Mouse (Mus musculus): ENCODE results near the gene Cuedc2. TPM values are rescaled to one million over a fixed set of nuclear protein-coding genes. Genes with fewer than 3 reads are reported as not detected.
A peak's percentile ranks its signal among the peaks of the same experiment; 100 is the strongest.

Cuedc2 gene
- polyA plus RNA-seq, 1 experiment from 2014 or later, result 126 TPM

DNA sequence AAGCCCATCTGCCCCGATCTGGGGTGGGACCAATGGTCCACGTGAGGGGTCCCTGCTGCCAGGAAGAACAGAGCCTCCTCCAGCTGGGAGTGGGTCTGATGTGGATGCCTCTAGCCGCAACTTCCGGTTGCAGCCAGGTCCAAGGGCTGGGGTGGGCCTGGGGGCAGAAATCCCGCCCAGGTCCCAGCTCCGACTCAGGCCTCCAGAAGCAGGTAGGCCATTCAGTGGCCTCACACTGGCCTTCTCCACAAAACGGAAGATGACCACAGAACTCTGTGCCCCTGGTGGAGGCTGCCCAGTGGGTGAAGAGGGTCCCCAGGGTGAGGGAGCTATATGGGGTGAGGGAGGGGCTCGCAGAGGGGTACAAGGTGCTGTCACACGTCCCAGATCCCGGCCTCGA, 14.1 kb downstream of the Cuedc2 start:
- Histone ChIP-seq H3K4me1 (replicated peaks) (peaks cover 36% of the 10 kb centered on the region), H3K4me2 (replicated peaks) (no peak overlapping the region), H3K36me3 (no peaks in the 10 kb centered on the region), H3K9me3 (no peaks in the 10 kb centered on the region), H3K4me3 (replicated peaks) (no peak overlapping the region), H3K27ac (no peak overlapping the region), H3K27me3 (replicated peaks) (peaks cover 61% of the 10 kb centered on the region), H3K9ac (no peak overlapping the region)
- ATAC-seq, result no peak
- WGBS, result 62% methylated on average over 11 of the region's 11 CpGs

DNA sequence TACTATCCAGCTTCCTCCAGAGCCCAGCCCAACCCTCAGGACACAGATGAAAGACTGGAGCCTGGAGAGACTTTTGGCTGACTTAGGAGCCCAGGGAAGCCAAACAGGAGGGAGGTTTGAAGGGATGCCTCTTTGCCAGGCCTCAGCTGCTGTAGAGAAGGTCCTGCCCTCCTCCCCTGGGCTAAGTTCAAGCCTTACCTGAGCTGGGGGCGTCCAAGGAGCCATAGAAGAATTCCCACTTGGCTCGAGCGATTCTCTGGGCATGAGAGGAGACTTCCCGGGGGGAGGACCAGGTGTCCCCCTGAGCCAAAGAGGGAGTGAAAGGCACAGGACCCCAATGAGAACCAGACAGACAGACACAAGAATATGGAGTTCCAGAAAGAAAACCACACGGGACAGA, 14.8 kb downstream of the Cuedc2 start:
- H3K27ac ChIP-seq, result no peak overlapping the region
- no peaks in the 10 kb centered on the region for H3K36me3 ChIP-seq
- 73% methylated on average over 5 of the region's 5 CpGs for WGBS
- no peak overlapping the region for H3K9ac ChIP-seq
- peaks cover 37% of the 10 kb centered on the region for H3K4me1 ChIP-seq (replicated peaks)
- H3K4me2 ChIP-seq (replicated peaks), result no peak overlapping the region
- no peak overlapping the region for H3K4me3 ChIP-seq (replicated peaks)
- peaks cover 68% of the 10 kb centered on the region for H3K27me3 ChIP-seq (replicated peaks)
- H3K9me3 ChIP-seq, result no peaks in the 10 kb centered on the region
- no peak for ATAC-seq

DNA sequence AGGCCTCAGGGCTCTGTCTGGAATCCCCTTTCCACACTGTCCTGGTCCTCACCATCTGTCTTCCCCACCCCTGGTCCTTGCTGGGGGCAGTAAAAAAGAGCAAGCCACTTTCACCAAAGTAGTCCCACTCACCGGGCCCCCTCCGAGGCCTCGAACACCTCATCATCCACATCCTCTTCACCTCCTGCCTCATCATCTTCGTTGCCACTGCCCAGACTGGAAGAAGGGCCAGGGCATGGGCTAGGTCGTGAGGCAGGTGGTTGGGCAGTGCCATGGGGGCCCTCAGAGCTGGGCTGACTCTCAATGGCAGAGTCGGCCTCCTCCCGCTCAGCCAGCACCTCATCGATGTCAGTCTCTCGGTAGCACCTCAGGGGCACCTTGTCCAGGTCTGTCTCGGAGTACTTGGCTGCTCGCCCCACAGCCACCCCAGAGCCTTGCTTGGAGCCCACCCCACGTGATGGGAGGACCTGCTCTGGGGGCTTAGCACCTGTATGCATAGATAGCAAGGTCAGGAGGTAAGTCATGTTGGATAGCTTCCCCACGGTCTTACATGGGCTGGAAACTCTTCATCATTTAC, 15.4 kb downstream of the Cuedc2 start:
- Histone ChIP-seq H3K4me2 (replicated peaks) (no peak overlapping the region), H3K4me1 (replicated peaks) (peaks cover 42% of the 10 kb centered on the region), H3K27me3 (replicated peaks) (peaks cover 74% of the 10 kb centered on the region), H3K9ac (no peak overlapping the region), H3K27ac (no peak overlapping the region), H3K36me3 (no peaks in the 10 kb centered on the region), H3K4me3 (replicated peaks) (no peak overlapping the region), H3K9me3 (no peaks in the 10 kb centered on the region)
- WGBS, result 78% methylated on average over 13 of the region's 13 CpGs
- no peak for ATAC-seq

DNA sequence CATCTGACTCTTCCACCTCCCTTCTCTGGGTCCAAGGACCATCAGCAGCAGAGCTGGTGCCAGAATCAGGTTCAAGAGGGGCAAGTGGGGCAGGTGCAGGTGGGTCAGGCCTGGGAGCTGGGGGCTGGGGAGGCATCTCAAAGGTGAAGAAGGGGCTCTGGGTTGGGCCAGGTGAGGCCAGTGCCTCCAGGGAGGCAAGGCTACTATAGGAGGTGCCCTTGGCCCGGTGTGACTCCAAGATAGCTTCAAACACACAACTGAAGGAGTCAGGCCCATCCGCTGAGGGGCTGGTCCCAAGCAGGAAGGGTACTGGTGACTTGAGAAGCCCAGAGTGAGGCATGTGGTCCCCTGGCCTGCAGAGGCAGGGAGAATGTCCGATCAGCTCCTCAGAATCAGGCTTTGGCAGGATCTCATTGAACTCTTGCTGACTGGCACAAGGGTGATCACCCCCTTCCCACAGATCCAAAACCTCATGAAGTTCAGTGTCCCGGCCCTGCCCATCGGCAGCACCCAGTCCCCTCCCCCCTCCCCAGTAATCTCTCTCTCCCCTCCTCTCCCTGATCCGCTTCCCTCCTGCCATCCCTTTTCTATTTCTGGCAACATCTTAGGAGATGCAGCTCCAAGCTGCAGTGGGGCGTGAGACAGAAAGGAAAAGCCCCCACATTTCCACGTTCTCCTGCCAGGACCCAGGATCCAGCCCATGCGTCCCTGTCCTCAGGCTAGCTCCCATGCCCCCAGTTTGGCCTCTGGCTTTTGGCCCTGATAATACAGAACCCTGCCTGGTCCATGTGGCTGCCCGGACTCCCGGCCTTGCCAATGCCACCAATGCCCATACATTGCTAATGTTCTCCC, 16.1 kb downstream of the Cuedc2 start:
- no peak overlapping the region for H3K4me2 ChIP-seq (replicated peaks)
- no peak for ATAC-seq
- no peak overlapping the region for H3K4me3 ChIP-seq (replicated peaks)
- H3K9ac ChIP-seq, result no peak overlapping the region
- peaks cover 81% of the 10 kb centered on the region for H3K27me3 ChIP-seq (replicated peaks)
- peaks cover 41% of the 10 kb centered on the region for H3K4me1 ChIP-seq (replicated peaks)
- 63% methylated on average over 11 of the region's 11 CpGs for WGBS
- no peaks in the 10 kb centered on the region for H3K9me3 ChIP-seq
- 0 out of 2 replicates have a peak overlapping the region, but pooled peaks have one; percentile 54 for H3K27ac ChIP-seq
- no peaks in the 10 kb centered on the region for H3K36me3 ChIP-seq

DNA sequence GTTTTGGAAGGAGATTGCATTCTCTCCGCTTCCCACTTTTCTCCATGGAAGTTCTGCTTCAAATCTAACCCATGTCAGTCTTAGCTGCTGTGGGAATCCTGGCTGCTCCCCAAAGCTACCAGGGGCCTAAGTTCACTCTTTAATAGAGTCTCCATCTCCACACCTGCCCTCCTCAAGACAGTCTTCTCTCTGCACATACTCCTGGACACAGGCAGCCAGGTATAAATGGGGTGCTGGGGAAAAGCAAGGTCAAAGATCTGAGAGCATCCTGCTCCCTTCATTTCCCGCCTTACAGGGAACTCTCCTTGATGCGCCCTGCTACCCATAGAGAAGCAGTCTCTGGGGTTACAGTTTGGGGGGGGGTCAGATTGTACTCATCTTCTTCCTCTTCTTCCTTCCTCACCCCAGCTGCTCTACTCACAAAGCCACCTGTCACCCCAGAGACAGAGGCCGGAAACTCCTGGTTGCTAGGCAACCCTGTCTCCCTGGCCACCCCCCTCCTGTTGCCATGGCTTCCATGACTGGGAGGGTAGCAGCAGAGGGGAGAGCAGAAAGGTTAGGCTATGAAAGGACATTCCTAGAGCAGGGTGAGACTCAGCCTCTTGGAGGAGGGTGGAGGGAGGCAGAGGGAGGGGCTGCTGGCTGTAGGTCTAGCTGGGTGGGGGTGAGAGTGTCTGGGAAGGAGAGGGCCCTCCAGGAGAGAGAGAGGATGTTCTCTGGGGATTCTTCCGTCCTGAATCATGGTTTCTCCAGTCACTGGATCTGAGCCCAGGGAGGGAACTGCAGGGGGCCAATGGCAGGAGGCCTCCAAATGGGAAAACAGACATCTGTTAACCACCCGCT, 17.2 kb downstream of the Cuedc2 start:
- no peaks in the 10 kb centered on the region for H3K36me3 ChIP-seq
- 0 out of 2 replicates have a peak overlapping the region, but pooled peaks have one; percentile 62 for H3K27ac ChIP-seq
- no peak overlapping the region for H3K4me2 ChIP-seq (replicated peaks)
- ATAC-seq, result peak; percentile 42
- 27% methylated on average over 6 of the region's 6 CpGs for WGBS
- no peaks in the 10 kb centered on the region for H3K9me3 ChIP-seq
- H3K4me3 ChIP-seq (replicated peaks), result no peak overlapping the region
- H3K27me3 ChIP-seq (replicated peaks), result peaks cover 83% of the 10 kb centered on the region
- peaks cover 40% of the 10 kb centered on the region for H3K4me1 ChIP-seq (replicated peaks)
- no peak overlapping the region for H3K9ac ChIP-seq

DNA sequence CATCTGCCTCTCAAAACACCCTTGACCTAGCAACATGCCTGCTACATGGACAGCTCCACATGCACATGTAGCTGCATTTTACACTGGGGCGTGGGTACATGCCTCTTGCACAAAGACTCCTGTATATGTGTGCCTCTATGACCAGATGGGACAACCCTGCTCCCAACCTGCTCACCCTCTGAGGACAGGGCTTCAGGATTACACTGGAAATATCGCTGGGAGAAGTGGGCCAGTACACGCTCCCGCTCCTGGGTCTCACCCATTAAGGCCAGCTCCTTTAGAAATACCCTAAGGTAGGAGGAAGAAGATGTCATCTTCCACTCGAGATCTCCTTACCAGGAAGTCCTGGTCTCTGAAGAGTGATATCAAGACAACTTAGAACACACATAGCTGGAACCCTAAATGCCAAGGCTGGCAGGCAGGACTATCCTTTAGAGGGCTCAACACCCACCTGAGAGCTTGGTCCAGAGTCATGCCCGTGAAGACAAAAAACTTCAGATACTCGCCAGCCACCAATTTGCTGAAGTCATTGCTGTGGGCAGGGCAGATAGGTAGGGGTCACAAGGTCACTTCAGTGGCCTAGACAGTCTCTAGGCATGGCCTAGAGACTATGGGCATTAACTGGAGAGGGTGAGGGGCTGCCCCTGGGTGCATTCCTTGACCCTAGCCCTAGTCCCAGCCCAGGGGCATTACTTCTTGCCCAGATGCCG, 18.3 kb downstream of the Cuedc2 start:
- Histone ChIP-seq H3K27me3 (replicated peaks) (peaks cover 79% of the 10 kb centered on the region), H3K4me2 (replicated peaks) (no peak overlapping the region), H3K4me1 (replicated peaks) (peaks cover 45% of the 10 kb centered on the region), H3K36me3 (no peaks in the 10 kb centered on the region), H3K9ac (no peak overlapping the region), H3K9me3 (no peaks in the 10 kb centered on the region), H3K27ac (no peak overlapping the region), H3K4me3 (replicated peaks) (no peak overlapping the region)
- WGBS, result 77% methylated on average over 8 of the region's 8 CpGs
- no peak for ATAC-seq

DNA sequence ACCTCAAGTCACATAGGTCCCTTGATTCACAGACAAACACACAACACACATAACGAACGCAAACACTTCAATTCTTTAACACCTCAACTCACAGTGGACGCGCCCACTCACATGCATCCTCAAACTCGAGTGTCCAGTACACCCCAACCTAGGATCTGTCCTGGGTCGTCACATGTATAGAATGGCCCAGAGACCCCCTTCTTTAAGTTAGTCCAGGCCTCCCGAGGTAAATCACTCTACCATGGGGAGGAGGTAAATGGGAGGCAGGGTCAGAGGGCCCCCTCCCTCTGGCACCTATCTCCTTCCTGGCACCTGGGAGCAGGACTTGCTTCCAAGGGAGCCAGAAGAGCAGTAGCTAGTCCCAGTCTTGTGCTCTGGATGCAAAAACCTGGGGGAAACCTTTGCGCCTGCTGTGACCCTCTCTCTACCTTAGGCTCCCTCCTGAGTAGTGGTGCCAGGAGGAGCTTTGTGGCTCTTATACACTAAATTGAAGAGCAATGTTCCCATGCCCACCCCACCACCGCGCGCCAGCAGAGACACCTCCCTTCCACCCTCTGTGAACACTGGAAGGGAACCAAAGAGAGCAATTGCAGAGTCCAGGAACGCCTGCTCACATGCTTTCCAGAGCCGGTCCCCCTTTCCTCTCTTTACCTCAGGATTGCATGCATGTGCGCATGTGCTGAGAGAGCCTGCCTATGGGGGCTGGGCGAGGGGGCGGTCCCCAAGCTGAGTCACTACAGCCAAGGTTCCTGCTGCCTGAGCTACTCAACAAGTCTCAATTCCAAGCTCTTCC, 19.7 kb downstream of the Cuedc2 start:
- peaks cover 59% of the 10 kb centered on the region for H3K4me1 ChIP-seq (replicated peaks)
- H3K9ac ChIP-seq, result peak overlapping the region; percentile 23; the same call in 1 of the 2 replicates

DNA sequence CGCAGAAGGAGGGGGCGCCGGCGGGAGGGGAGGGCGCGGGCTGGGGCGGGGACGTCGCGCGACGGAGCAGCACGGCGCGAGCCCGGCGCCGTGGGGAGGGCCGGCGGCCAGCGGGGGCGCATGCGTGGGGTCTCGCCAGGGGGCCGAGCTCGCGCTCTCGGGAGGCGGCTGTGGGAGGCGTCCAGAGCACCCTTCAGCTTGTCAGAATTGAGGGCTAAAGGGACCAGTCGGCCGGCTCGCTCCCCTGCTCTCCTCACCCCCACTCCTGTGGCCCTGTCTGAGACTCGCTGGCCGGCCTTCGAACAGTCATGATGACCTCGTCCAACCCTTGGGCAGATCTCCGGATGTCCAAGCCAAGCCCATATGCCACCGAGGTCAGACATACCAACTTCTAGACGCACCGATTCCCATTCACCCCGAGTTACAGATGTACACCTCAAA, 20.5 kb downstream of the Cuedc2 start:
- peak overlapping the region; percentile 77 for H3K4me2 ChIP-seq (replicated peaks)
- H3K9ac ChIP-seq, result peak overlapping the region; percentile 66
- peak; percentile 29 for ATAC-seq
- 2% methylated on average over 16 of the region's 42 CpGs for WGBS
- H3K27ac ChIP-seq, result peak overlapping the region; percentile 85
- H3K4me1 ChIP-seq (replicated peaks), result peaks cover 60% of the 10 kb centered on the region
- no peaks in the 10 kb centered on the region for H3K9me3 ChIP-seq
- peak overlapping the region; percentile 54 for H3K4me3 ChIP-seq (replicated peaks)
- no peaks in the 10 kb centered on the region for H3K36me3 ChIP-seq
- H3K27me3 ChIP-seq (replicated peaks), result peaks cover 67% of the 10 kb centered on the region

More for the DNA sequence above, 19.7 kb downstream of the Cuedc2 start:
- Histone ChIP-seq H3K27ac (peak overlapping the region; percentile 85), H3K4me3 (replicated peaks) (peak overlapping the region; percentile 54), H3K4me2 (replicated peaks) (peak overlapping the region; percentile 77), H3K27me3 (replicated peaks) (peaks cover 75% of the 10 kb centered on the region), H3K36me3 (no peaks in the 10 kb centered on the region), H3K9me3 (no peaks in the 10 kb centered on the region)
- 15% methylated on average over 16 of the region's 16 CpGs for WGBS
- ATAC-seq, result 0 out of 2 replicates have a peak, but pooled peaks have one; percentile 19

DNA sequence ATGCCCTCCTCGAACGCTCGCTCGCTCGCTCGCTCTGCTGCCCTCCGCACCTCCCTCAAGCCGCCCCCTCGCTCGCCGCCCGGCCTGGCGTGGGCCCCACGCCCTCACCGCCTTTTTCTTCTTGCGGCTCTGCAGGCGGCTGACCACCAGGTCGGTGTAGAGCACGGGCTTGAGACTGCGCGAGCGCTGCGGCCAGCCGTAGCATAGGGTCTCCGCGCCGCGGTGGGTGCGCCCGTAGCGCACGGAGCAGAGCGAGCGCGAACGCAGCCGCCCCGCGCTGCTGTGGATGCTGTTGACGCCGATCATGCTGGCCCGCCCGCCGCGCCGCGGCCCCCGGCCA, 21.0 kb downstream of the Cuedc2 start:
- H3K4me3 ChIP-seq (replicated peaks), result peak overlapping the region; percentile 54
- WGBS, result under 1% methylated on average over 47 of the region's 48 CpGs
- H3K27ac ChIP-seq, result peak overlapping the region; percentile 85
- peak overlapping the region; percentile 66 for H3K9ac ChIP-seq
- H3K9me3 ChIP-seq, result no peaks in the 10 kb centered on the region
- peak overlapping the region; percentile 77 for H3K4me2 ChIP-seq (replicated peaks)
- peaks cover 60% of the 10 kb centered on the region for H3K4me1 ChIP-seq (replicated peaks)
- ATAC-seq, result peak; percentile 0; the same call in 1 of the 2 replicates
- peaks cover 63% of the 10 kb centered on the region for H3K27me3 ChIP-seq (replicated peaks)
- peaks cover 2% of the 10 kb centered on the region; the same call in 1 of the 2 replicates for H3K36me3 ChIP-seq

DNA sequence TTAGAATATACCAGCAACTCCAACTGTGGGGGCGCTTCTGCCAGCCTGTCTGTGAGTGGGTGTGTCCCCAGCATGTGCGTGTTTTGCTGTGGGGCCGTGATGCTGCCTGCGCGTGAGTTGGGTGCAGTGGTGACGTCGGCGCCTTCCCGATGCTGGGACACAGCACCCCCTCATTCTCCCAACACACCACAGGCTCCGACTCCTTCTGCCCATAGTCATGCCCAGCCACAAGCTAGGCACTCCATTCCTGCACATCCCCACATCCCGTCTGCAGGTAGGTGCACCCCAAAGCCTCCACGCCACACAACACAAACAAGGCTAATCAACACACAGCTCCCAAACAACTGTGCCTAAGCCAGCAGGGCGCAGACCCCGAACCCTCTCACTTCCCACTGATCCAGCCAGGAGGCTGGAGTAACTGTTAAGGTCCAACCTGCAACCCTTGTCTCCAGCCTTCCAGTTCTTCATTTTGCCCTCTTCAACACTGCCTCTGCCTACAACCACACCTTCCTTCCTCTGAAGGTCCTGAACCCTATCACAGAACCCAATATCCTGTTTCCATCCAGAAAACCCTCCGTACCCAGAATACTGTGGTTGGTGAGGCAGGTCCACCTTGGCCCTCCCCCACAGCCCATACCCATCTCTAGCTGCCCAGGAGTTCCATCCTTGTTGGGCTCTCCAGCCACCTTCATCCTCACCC, 21.5 kb downstream of the Cuedc2 start:
- peak overlapping the region; percentile 54 for H3K4me3 ChIP-seq (replicated peaks)
- peaks cover 59% of the 10 kb centered on the region for H3K4me1 ChIP-seq (replicated peaks)
- WGBS, result 26% methylated on average over 15 of the region's 15 CpGs
- H3K27ac ChIP-seq, result peak overlapping the region; percentile 85
- H3K4me2 ChIP-seq (replicated peaks), result peak overlapping the region; percentile 77
- peaks cover 5% of the 10 kb centered on the region; the same call in 1 of the 2 replicates for H3K36me3 ChIP-seq
- no peaks in the 10 kb centered on the region for H3K9me3 ChIP-seq
- peak overlapping the region; percentile 66 for H3K9ac ChIP-seq
- peaks cover 63% of the 10 kb centered on the region for H3K27me3 ChIP-seq (replicated peaks)
- no peak for ATAC-seq

Data from intestine, embryonic 15.5 days (tissue).